Mouse (Mus musculus): ENCODE results near the gene Megf6.

DNA sequence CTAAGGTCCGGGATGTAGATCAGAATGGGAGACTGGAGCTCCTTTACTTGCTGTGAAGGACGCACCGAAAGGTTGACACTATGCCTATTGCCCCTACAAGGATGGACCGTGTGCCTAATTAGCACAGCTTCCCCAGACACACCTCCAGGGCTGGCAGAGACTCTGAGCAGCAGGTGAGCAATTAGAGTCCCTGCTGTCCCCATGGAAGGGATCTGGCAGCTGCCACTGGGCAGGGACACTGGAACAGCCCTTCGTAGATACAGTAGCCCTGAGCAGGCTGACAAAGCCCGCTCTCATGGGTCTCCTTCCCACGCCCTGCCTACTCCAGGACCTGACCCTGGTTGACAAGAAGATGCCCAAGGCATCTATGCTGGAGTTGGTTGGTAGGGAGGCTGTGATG is 48.2 kb upstream of the Megf6 start:
- TF ChIP-seq CTCF (conservative IDR thresholded peaks at IDR 0.05; ENCODE audit: insufficient read depth, insufficient read length, low read depth, low read length) (no peak), POLR2A (IDR thresholded peaks at IDR 0.05; ENCODE audit: low read depth, low read length) (no peak)
